Mouse (Mus musculus) hindbrain, embryonic 13.5 days (tissue): Measurements from ENCODE around the gene 1110008P14Rik. TPM values are rescaled to one million over a fixed set of nuclear protein-coding genes. Genes with fewer than 3 reads are reported as not detected.
A peak's percentile ranks its signal among the peaks of the same experiment; 100 is the strongest.

Experiments
- ATAC-seq: fragments of 200-750 bp; cut with Nextera tagmentation; 2 replicates; pipeline ENCODE4 v1.8.0; 2017; ENCODE audit warnings: moderate TSS enrichment; ENCODE audit not compliant: low FRiP score
- H3K27ac ChIP-seq: fragments of 300-500 bp; sonication (generic); 2 replicates; pipeline ENCODE4 v1.5.1; 2015; ENCODE audit warnings: inconsistent platforms, mild to moderate bottlenecking, moderate library complexity
- H3K27me3 ChIP-seq: fragments of 300-500 bp; sonication (generic); 2 replicates; pipeline ENCODE4 v1.6.1; 2015; ENCODE audit warnings: mild to moderate bottlenecking, inconsistent platforms
- H3K36me3 ChIP-seq: fragments of 300-500 bp; sonication (generic); 2 replicates; pipeline ENCODE4 v1.6.1; 2015; ENCODE audit warnings: mild to moderate bottlenecking, inconsistent platforms
- H3K4me1 ChIP-seq: fragments of 300-500 bp; sonication (generic); replicated peaks from 2 replicates; pipeline ENCODE4 v1.6.1; 2015; ENCODE audit warnings: inconsistent platforms
- H3K4me2 ChIP-seq: fragments of 300-500 bp; sonication (generic); 2 replicates; pipeline ENCODE4 v1.6.1; 2015; ENCODE audit warnings: inconsistent platforms, mild to moderate bottlenecking, moderate library complexity
- H3K4me3 ChIP-seq: fragments of 300-500 bp; sonication (generic); 2 replicates; pipeline ENCODE4 v1.5.1; 2015; ENCODE audit warnings: mild to moderate bottlenecking, inconsistent platforms
- H3K9ac ChIP-seq: fragments of 300-500 bp; sonication (generic); 2 replicates; pipeline ENCODE4 v1.6.1; 2015; ENCODE audit warnings: mild to moderate bottlenecking, inconsistent platforms
- H3K9me3 ChIP-seq: fragments of 300-500 bp; sonication (generic); 2 replicates; pipeline ENCODE4 v1.6.1; 2016; ENCODE audit warnings: inconsistent platforms
- WGBS: fragments of 180-500 bp; shearing (Covaris S2); methylation state at CpG from one replicate; pipeline ENCODE4 v1.1.7; 2015; 5-methylcytosine and 5-hydroxymethylcytosine counted together
- polyA plus RNA-seq: library from polyadenylated mRNA; unstranded; fragments of >200 nt; fragmentation: Nextera tagmentation; extraction: Ambion mirVana; gene quantifications from 2 replicates; pipeline ENCODE4 v1.2.1, GENCODE M21; 2015

1110008P14Rik gene
- polyA plus RNA-seq, 1 experiment from 2014 or later, result 108 TPM

- WGBS, result 20% methylated on average over 2 of the region's 2 CpGs
- no peak overlapping the region for H3K9ac ChIP-seq
- peak; percentile 36; the same call in 1 of the 2 replicates for ATAC-seq
- no peak overlapping the region for H3K4me3 ChIP-seq
- peaks cover 41% of the 10 kb centered on the region for H3K36me3 ChIP-seq
- no peaks in the 10 kb centered on the region for H3K9me3 ChIP-seq
- H3K4me2 ChIP-seq, result no peak overlapping the region
- no peaks in the 10 kb centered on the region for H3K27me3 ChIP-seq
- H3K4me1 ChIP-seq, result no peaks in the 10 kb centered on the region
- 0 out of 2 replicates have a peak overlapping the region, but pooled peaks have one; percentile 8 for H3K27ac ChIP-seq
These were observed 22.9 kb upstream of the 1110008P14Rik start for GRCm38 (mm10) chr2:32404663-32405062.

- peak overlapping the region; percentile 96 for H3K4me2 ChIP-seq
- no peak for ATAC-seq
- WGBS, result under 1% methylated on average over 15 of the region's 15 CpGs
- H3K4me1 ChIP-seq, result peaks cover 22% of the 10 kb centered on the region
- peak overlapping the region; percentile 93 for H3K27ac ChIP-seq
- H3K9ac ChIP-seq, result peak overlapping the region; percentile 95
- no peaks in the 10 kb centered on the region for H3K27me3 ChIP-seq
- peak overlapping the region; percentile 94 for H3K4me3 ChIP-seq
- no peaks in the 10 kb centered on the region for H3K9me3 ChIP-seq
- H3K36me3 ChIP-seq, result peaks cover 28% of the 10 kb centered on the region
These were observed 15.0 kb upstream of the 1110008P14Rik start for GRCm38 (mm10) chr2:32396695-32397094.

GRCm38 (mm10) chr2:32395946-32396621, 14.3 kb upstream of the 1110008P14Rik start:
- H3K4me3 ChIP-seq, result peak overlapping the region; percentile 94
- H3K27ac ChIP-seq, result peak overlapping the region; percentile 93
- H3K9ac ChIP-seq, result peak overlapping the region; percentile 95
- H3K36me3 ChIP-seq, result peaks cover 22% of the 10 kb centered on the region
- H3K9me3 ChIP-seq, result no peaks in the 10 kb centered on the region
- ATAC-seq, result peak; percentile 97
- peaks cover 22% of the 10 kb centered on the region for H3K4me1 ChIP-seq
- peak overlapping the region; percentile 96 for H3K4me2 ChIP-seq
- H3K27me3 ChIP-seq, result no peaks in the 10 kb centered on the region
- 0% methylated on average over 54 of the region's 59 CpGs for WGBS

GRCm38 (mm10) chr2:32395484-32395945, 13.8 kb upstream of the 1110008P14Rik start, which contains the start of gene Ptges2:
TSS of gene Ptges2 (plus strand) at chr2:32395896.
- peak within 1 kb of the TSS; percentile 93 for H3K27ac ChIP-seq
- H3K27me3 ChIP-seq, result no peaks in the 10 kb centered on the region
- under 1% methylated on average over 31 of the region's 31 CpGs for WGBS
- no peaks in the 10 kb centered on the region for H3K9me3 ChIP-seq
- H3K9ac ChIP-seq, result peak within 1 kb of the TSS; percentile 95
- peak; percentile 91 for ATAC-seq
- H3K4me1 ChIP-seq, result peaks cover 22% of the 10 kb centered on the region
- peak within 1 kb of the TSS; percentile 94 for H3K4me3 ChIP-seq
- peaks cover 16% of the 10 kb centered on the region for H3K36me3 ChIP-seq
- peak within 1 kb of the TSS; percentile 96 for H3K4me2 ChIP-seq

GRCm38 (mm10) chr2:32394973-32395372, 13.2 kb upstream of the 1110008P14Rik start:
- Histone ChIP-seq H3K36me3 (peaks cover 12% of the 10 kb centered on the region; the same call in 1 of the 2 replicates), H3K4me3 (peak overlapping the region; percentile 94), H3K4me1 (peaks cover 22% of the 10 kb centered on the region), H3K4me2 (peak overlapping the region; percentile 96), H3K9me3 (no peaks in the 10 kb centered on the region), H3K27me3 (no peaks in the 10 kb centered on the region), H3K9ac (peak overlapping the region; percentile 95), H3K27ac (peak overlapping the region; percentile 93)
- WGBS, result 5% methylated on average over 8 of the region's 8 CpGs
- no peak for ATAC-seq

GRCm38 (mm10) chr2:32392063-32392462, 10.3 kb upstream of the 1110008P14Rik start:
- Histone ChIP-seq H3K9me3 (no peaks in the 10 kb centered on the region), H3K27me3 (peaks cover 7% of the 10 kb centered on the region), H3K4me2 (no peak overlapping the region), H3K36me3 (no peaks in the 10 kb centered on the region), H3K27ac (no peak overlapping the region), H3K4me1 (peaks cover 11% of the 10 kb centered on the region), H3K4me3 (no peak overlapping the region), H3K9ac (no peak overlapping the region)
- WGBS, result 84% methylated on average over 5 of the region's 5 CpGs
- no peak for ATAC-seq

- H3K9ac ChIP-seq, result no peak overlapping the region
- 75% methylated on average over 8 of the region's 8 CpGs for WGBS
- ATAC-seq, result no peak
- H3K27me3 ChIP-seq, result peaks cover 14% of the 10 kb centered on the region
- no peaks in the 10 kb centered on the region for H3K9me3 ChIP-seq
- H3K4me2 ChIP-seq, result no peak overlapping the region
- peaks cover 6% of the 10 kb centered on the region; the same call in 1 of the 2 replicates for H3K4me1 ChIP-seq
- no peak overlapping the region for H3K4me3 ChIP-seq
- H3K27ac ChIP-seq, result no peak overlapping the region
- H3K36me3 ChIP-seq, result no peaks in the 10 kb centered on the region
These were observed 9.1 kb upstream of the 1110008P14Rik start for GRCm38 (mm10) chr2:32390871-32391270.

- ATAC-seq, result no peak
- no peaks in the 10 kb centered on the region for H3K36me3 ChIP-seq
- H3K4me2 ChIP-seq, result no peak overlapping the region
- peaks cover 21% of the 10 kb centered on the region for H3K27me3 ChIP-seq
- no peaks in the 10 kb centered on the region for H3K4me1 ChIP-seq
- 76% methylated on average over 2 of the region's 2 CpGs for WGBS
- H3K27ac ChIP-seq, result no peak overlapping the region
- no peaks in the 10 kb centered on the region for H3K9me3 ChIP-seq
- no peak overlapping the region for H3K4me3 ChIP-seq
- no peak overlapping the region for H3K9ac ChIP-seq
These were observed 7.4 kb upstream of the 1110008P14Rik start for GRCm38 (mm10) chr2:32389157-32389556.

GRCm38 (mm10) chr2:32387706-32388490, 6.2 kb upstream of the 1110008P14Rik start, which contains the start of gene Lcn2:
TSS of gene Lcn2 (minus strand) at chr2:32388252.
- 75% methylated on average over 5 of the region's 5 CpGs for WGBS
- H3K36me3 ChIP-seq, result no peaks in the 10 kb centered on the region
- H3K27me3 ChIP-seq, result peaks cover 32% of the 10 kb centered on the region
- no peak within 1 kb of the TSS for H3K27ac ChIP-seq
- H3K4me3 ChIP-seq, result no peak within 1 kb of the TSS
- H3K4me1 ChIP-seq, result no peaks in the 10 kb centered on the region
- no peak within 1 kb of the TSS for H3K4me2 ChIP-seq
- no peaks in the 10 kb centered on the region for H3K9me3 ChIP-seq
- H3K9ac ChIP-seq, result no peak within 1 kb of the TSS
- no peak for ATAC-seq

GRCm38 (mm10) chr2:32382689-32383088, 951 bp upstream of the 1110008P14Rik start:
- 88% methylated on average over 2 of the region's 2 CpGs for WGBS
- H3K4me1 ChIP-seq, result peaks cover 23% of the 10 kb centered on the region
- peaks cover 36% of the 10 kb centered on the region for H3K27me3 ChIP-seq
- no peak for ATAC-seq
- H3K4me3 ChIP-seq, result 0 out of 2 replicates have a peak overlapping the region, but pooled peaks have one; percentile 66
- H3K36me3 ChIP-seq, result peaks cover 25% of the 10 kb centered on the region
- H3K4me2 ChIP-seq, result no peak overlapping the region; the same call in 1 of the 2 replicates
- no peak overlapping the region for H3K9ac ChIP-seq
- H3K9me3 ChIP-seq, result no peaks in the 10 kb centered on the region
- no peak overlapping the region for H3K27ac ChIP-seq

GRCm38 (mm10) chr2:32381141-32381774, 480 bp downstream of the 1110008P14Rik start:
- peak overlapping the region; percentile 89 for H3K4me2 ChIP-seq
- H3K27me3 ChIP-seq, result peaks cover 25% of the 10 kb centered on the region
- peak overlapping the region; percentile 78 for H3K9ac ChIP-seq
- peak overlapping the region; percentile 66 for H3K4me3 ChIP-seq
- peak; percentile 54 for ATAC-seq
- H3K27ac ChIP-seq, result peak overlapping the region; percentile 70
- H3K4me1 ChIP-seq, result peaks cover 23% of the 10 kb centered on the region
- H3K9me3 ChIP-seq, result no peaks in the 10 kb centered on the region
- WGBS, result under 1% methylated on average over 27 of the region's 27 CpGs
- H3K36me3 ChIP-seq, result peaks cover 39% of the 10 kb centered on the region
